Mouse (Mus musculus): ENCODE data around the gene Phyhipl. TPM values are rescaled to one million over a fixed set of nuclear protein-coding genes. Genes with fewer than 3 reads are reported as not detected.
A peak's percentile ranks its signal among the peaks of the same experiment; 100 is the strongest.

Gene Phyhipl
- polyA plus RNA-seq, 1 experiment = not detected

- WGBS = under 1% methylated on average over 122 of the region's 124 CpGs
- TF ChIP-seq POLR2A (IDR thresholded peaks at IDR 0.05; ENCODE audit: insufficient read depth, low read depth, low read length) = peak; percentile 97
- TF ChIP-seq CTCF (IDR thresholded peaks at IDR 0.05; ENCODE audit: insufficient read depth, low read depth, low read length) = no peak
- H3K4me1 ChIP-seq (ENCODE audit: control insufficient read depth, insufficient read depth, low read length) = no peaks in the 10 kb centered on the region
- peak overlapping the region; percentile 63 for H3K4me3 ChIP-seq (ENCODE audit: insufficient read depth, low read depth, low read length)
- H3K27ac ChIP-seq (ENCODE audit: insufficient read depth, low read depth, low read length) = peak overlapping the region; percentile 87
These were observed 56.4 kb downstream of the Phyhipl start for GRCm38 (mm10) chr10:70599126-70599924.

GRCm38 (mm10) chr10:70598516-70599125 lies 57.1 kb downstream of the Phyhipl start:
- Histone ChIP-seq H3K4me1 (ENCODE audit: control insufficient read depth, insufficient read depth, low read length) (0 out of 2 replicates have a peak, but pooled peaks cover 2% of the 10 kb centered on the region), H3K27ac (ENCODE audit: insufficient read depth, low read depth, low read length) (peak overlapping the region; percentile 87), H3K4me3 (ENCODE audit: insufficient read depth, low read depth, low read length) (peak overlapping the region; percentile 63)
- TF ChIP-seq CTCF (IDR thresholded peaks at IDR 0.05; ENCODE audit: insufficient read depth, low read depth, low read length) = no peak
- TF ChIP-seq POLR2A (IDR thresholded peaks at IDR 0.05; ENCODE audit: insufficient read depth, low read depth, low read length) = no peak
- under 1% methylated on average over 47 of the region's 48 CpGs for WGBS

DNA sequence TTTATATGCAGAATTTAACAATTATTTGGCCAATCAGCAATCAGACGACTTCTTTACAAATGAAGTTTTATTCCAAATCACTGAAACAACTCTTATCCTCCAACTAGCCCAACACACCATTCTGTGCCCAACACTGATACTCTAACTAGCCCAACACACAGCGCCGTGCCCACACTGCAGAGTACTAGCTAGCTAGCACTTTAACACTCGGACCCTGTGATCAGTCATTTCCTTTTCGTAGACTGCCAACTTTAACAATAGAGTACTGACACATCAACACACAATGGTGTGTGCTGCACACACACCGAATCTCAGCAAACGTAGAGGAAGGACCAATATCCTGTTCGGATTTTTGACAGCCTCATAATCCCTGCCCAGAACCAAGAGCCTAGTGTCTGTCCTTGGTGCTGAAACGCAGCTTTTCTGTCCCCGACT lies 57.7 kb downstream of the Phyhipl start:
- no peak for TF ChIP-seq POLR2A (IDR thresholded peaks at IDR 0.05; ENCODE audit: insufficient read depth, low read depth, low read length)
- WGBS = 4% methylated on average over 10 of the region's 10 CpGs
- H3K27ac ChIP-seq (ENCODE audit: insufficient read depth, low read depth, low read length) = peak overlapping the region; percentile 87
- 0 out of 2 replicates have a peak, but pooled peaks cover 2% of the 10 kb centered on the region for H3K4me1 ChIP-seq (ENCODE audit: control insufficient read depth, insufficient read depth, low read length)
- H3K4me3 ChIP-seq (ENCODE audit: insufficient read depth, low read depth, low read length) = peak overlapping the region; percentile 63

- TF ChIP-seq POLR2A (IDR thresholded peaks at IDR 0.05; ENCODE audit: insufficient read depth, low read depth, low read length) = no peak
- TF ChIP-seq CTCF (IDR thresholded peaks at IDR 0.05; ENCODE audit: insufficient read depth, low read depth, low read length) = no peak
- WGBS = 24% methylated on average over 1 of the region's 1 CpGs
- Histone ChIP-seq H3K4me1 (ENCODE audit: control insufficient read depth, insufficient read depth, low read length) (0 out of 2 replicates have a peak, but pooled peaks cover 2% of the 10 kb centered on the region), H3K4me3 (ENCODE audit: insufficient read depth, low read depth, low read length) (no peak overlapping the region), H3K27ac (ENCODE audit: insufficient read depth, low read depth, low read length) (no peak overlapping the region)
These were observed 61.8 kb downstream of the Phyhipl start for GRCm38 (mm10) chr10:70594007-70594406.

DNA sequence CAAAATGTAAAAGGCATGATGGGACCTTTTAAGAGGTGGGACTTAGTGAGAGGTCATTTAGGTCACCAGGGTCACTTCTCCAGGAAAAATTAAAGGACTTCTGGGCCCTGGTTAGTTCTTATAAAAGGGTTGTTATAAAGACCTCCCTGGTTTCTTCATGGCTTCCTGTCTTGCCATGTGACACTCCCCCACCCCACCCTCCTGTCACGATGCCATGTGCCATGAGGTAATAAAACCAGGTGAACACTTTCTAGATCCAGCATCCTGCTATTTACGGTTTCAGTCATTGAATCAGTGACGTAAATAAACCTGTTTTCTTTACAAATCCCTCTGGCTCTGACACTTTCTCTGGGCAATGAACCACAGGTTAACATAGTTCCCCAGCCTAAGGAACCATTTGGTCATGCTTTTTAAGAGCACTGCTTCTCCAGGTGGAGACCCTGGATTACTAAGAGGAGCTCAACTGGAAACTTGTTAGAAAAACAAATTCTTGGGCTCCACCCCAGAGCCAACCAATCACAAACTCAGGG lies 68.8 kb downstream of the Phyhipl start:
- TF ChIP-seq CTCF (IDR thresholded peaks at IDR 0.05; ENCODE audit: insufficient read depth, low read depth, low read length) (no peak), POLR2A (IDR thresholded peaks at IDR 0.05; ENCODE audit: insufficient read depth, low read depth, low read length) (no peak)
- no peak overlapping the region for H3K4me3 ChIP-seq (ENCODE audit: insufficient read depth, low read depth, low read length)
- peaks cover under 1% of the 10 kb centered on the region for H3K4me1 ChIP-seq (ENCODE audit: control insufficient read depth, insufficient read depth, low read length)
- H3K27ac ChIP-seq (ENCODE audit: insufficient read depth, low read depth, low read length) = no peak overlapping the region
- WGBS = 82% methylated on average over 3 of the region's 3 CpGs

DNA sequence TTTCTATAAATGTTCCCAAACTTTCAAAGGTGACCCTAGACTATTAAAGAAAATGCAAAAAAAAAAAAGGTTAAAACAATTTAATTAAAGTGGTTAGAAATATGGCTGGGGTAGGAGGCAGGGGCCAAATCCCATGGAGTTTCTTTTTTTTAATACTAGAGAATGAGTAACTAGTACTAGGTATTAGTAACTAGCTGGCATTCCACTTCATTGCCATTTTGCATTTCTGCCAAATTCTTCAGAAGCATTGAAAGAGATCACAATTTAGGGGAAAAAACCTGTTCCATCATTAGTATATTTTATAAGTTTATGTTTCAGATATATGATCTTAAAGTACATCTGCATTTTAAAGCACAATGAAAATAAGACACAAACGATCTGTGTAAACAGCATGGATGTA lies 71.6 kb downstream of the Phyhipl start:
- WGBS = 71% methylated on average over 1 of the region's 1 CpGs
- TF ChIP-seq CTCF (IDR thresholded peaks at IDR 0.05; ENCODE audit: insufficient read depth, low read depth, low read length) = no peak
- no peak for TF ChIP-seq POLR2A (IDR thresholded peaks at IDR 0.05; ENCODE audit: insufficient read depth, low read depth, low read length)
- Histone ChIP-seq H3K4me3 (ENCODE audit: insufficient read depth, low read depth, low read length) (no peak overlapping the region), H3K27ac (ENCODE audit: insufficient read depth, low read depth, low read length) (no peak overlapping the region), H3K4me1 (ENCODE audit: control insufficient read depth, insufficient read depth, low read length) (peaks cover 3% of the 10 kb centered on the region)

DNA sequence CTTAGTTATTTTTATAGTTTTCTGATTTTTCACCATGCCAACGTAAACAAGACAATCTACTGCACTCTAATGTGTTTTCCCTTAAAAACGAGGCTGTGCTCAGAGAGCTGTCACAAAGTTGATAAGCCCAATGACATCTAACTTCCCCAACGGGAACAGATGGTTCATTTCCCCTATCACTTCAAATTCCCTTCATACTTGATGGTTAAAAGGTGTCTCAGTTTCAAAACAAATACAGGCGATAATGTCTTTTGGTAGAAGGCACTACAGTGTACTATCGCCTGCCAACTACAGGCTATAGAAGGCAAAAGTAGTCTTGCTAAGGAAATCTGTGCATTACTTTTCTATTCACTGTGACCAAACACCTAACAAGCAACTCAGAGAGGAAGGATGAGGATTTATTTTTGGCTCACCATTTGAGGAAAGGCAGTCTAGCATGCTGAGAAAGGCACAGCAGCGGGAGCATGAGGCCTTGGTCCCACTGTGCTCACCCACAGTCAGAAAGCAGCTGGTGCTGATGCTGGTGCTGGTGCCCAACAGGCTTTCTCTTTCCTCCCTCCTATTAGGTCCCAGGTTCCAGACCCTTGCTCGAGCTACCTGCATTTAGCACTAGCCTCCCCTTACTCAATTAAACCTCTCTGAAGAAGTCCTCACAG lies 74.1 kb downstream of the Phyhipl start:
- 48% methylated on average over 7 of the region's 7 CpGs for WGBS
- H3K27ac ChIP-seq (ENCODE audit: insufficient read depth, low read depth, low read length) = no peak overlapping the region
- H3K4me3 ChIP-seq (ENCODE audit: insufficient read depth, low read depth, low read length) = no peak overlapping the region

DNA sequence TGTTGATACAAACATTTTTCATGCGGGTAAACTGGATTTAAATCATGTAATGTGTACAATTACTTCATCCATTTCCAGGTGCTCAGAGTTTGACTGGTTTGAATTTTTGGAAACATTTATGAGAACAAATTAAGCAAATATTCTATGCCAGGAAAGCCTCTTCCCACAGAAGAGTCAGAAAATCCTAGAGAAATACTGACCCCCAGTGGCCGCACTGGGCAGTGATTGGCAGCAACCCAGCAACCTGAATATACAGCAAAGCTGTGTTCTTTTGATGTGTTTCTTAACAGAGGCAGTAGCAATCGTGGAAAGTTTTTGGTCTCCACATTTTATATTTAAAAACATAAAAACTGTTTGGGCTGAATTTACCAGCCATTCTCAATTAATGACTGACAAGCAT lies 92.1 kb downstream of the Phyhipl start:
- TF ChIP-seq POLR2A (IDR thresholded peaks at IDR 0.05; ENCODE audit: insufficient read depth, low read depth, low read length) (no peak), CTCF (IDR thresholded peaks at IDR 0.05; ENCODE audit: insufficient read depth, low read depth, low read length) (no peak)
- no peak overlapping the region for H3K27ac ChIP-seq (ENCODE audit: insufficient read depth, low read depth, low read length)
- no peak overlapping the region for H3K4me3 ChIP-seq (ENCODE audit: insufficient read depth, low read depth, low read length)
- H3K4me1 ChIP-seq (ENCODE audit: control insufficient read depth, insufficient read depth, low read length) = no peaks in the 10 kb centered on the region
- 15% methylated on average over 3 of the region's 3 CpGs for WGBS

More for the DNA sequence above, 74.1 kb downstream of the Phyhipl start:
- peaks cover 3% of the 10 kb centered on the region for H3K4me1 ChIP-seq (ENCODE audit: control insufficient read depth, insufficient read depth, low read length)
- TF ChIP-seq POLR2A (IDR thresholded peaks at IDR 0.05; ENCODE audit: insufficient read depth, low read depth, low read length) (no peak), CTCF (IDR thresholded peaks at IDR 0.05; ENCODE audit: insufficient read depth, low read depth, low read length) (no peak)
